In genomic region chr5:125140832-125141524, GRCm38 (mm10) we compare ENCODE assay signal across 8 mouse cellular contexts. TPM values are rescaled to one million over a fixed set of nuclear protein-coding genes. Genes with fewer than 3 reads are reported as not detected.
A peak's percentile ranks its signal among the peaks of the same experiment; 100 is the strongest.
DNase-seq lines count a peak whose midpoint lies in the region; ATAC-seq and TF ChIP-seq lines count a peak whose summit lies in the region.

No protein-coding gene starts in this region.

- H3K4me3 ChIP-seq in hindbrain, postnatal 0 days (ENCODE audit: low read length), result peak overlapping the region; percentile 21
- peak overlapping the region; percentile 54 for H3K4me3 ChIP-seq in left cerebral cortex, adult 2 months

- no peak for TF ChIP-seq CTCF in hindbrain, postnatal 0 days (IDR thresholded peaks at IDR 0.05; ENCODE audit: low read depth)
- TF ChIP-seq CTCF in left cerebral cortex, adult 2 months (IDR thresholded peaks at IDR 0.05), result no peak; the same call in 1 of the 2 replicates

- peak; percentile 100 for DNase-seq in adipocyte (ENCODE audit: low spot score)
- DNase-seq in gastrocnemius, adult 8-10 months (ENCODE audit: low spot score in 2 of 2), result peak; percentile 99
- DNase-seq in hindbrain, postnatal 0 days (ENCODE audit: low spot score), result peak; percentile 100
- DNase-seq in left cerebral cortex, adult 2 months (ENCODE audit: extremely low spot score in 1 of 2, low spot score in 2 of 2), result peak; percentile 97
- peak; percentile 99 to 100 for DNase-seq in lung, postnatal 4 days
- DNase-seq in retina, postnatal 7 days (ENCODE audit: low read depth, low spot score), result peak; percentile 99

- intact Hi-C loops in left cerebral cortex, adult 2 months (cut with DNase I), result loop anchor here (2.0 kb wide), 2 partner anchors 28 to 36 kb away; no protein-coding TSS in a partner anchor

- H3K27ac ChIP-seq in hindbrain, postnatal 0 days, result peak overlapping the region; percentile 92
- H3K27ac ChIP-seq in left cerebral cortex, adult 2 months, result peak overlapping the region; percentile 98

- ATAC-seq in common myeloid progenitor, adult 5-6 weeks (replicated peaks; ENCODE audit: low read depth, poor library complexity, severe bottlenecking), result peak; percentile 64
- ATAC-seq in hindbrain, postnatal 0 days, result peak; percentile 89
- ATAC-seq in activated CD4-positive, CD25-positive, alpha-beta regulatory T cell, adult 4 months, result no peak

- 6% methylated on average over 27 of the region's 27 CpGs for WGBS in hindbrain, postnatal 0 days

- H3K9ac ChIP-seq in hindbrain, postnatal 0 days (replicated peaks; ENCODE audit: low read length), result peak overlapping the region; percentile 35

- H3K36me3 ChIP-seq in hindbrain, postnatal 0 days (ENCODE audit: insufficient read depth, low read length), result no peaks in the 10 kb centered on the region

- no peaks in the 10 kb centered on the region for H3K27me3 ChIP-seq in hindbrain, postnatal 0 days (ENCODE audit: insufficient read depth, low read length)

- peaks cover 50% of the 10 kb centered on the region for H3K4me1 ChIP-seq in hindbrain, postnatal 0 days (ENCODE audit: insufficient read depth, low read length)

- H3K4me2 ChIP-seq in hindbrain, postnatal 0 days (ENCODE audit: low read depth, low read length), result peak overlapping the region; percentile 54

- no peaks in the 10 kb centered on the region for H3K9me3 ChIP-seq in hindbrain, postnatal 0 days (ENCODE audit: low read length)

RNA-seq across cellular contexts. Expression of gene Ncor2, which starts 38.0 kb away (rescaled TPM):
- total RNA-seq in common myeloid progenitor, adult 5-6 weeks (2017), result 9.7 and 16.9 TPM in 2 replicates
- total RNA-seq in gastrocnemius, adult 8-10 months (2022), result 100 to 1,000 TPM in 1 of 4 experiments, 10 to 100 TPM in 3; 93.5 to 117 (median 97.9) TPM
- total RNA-seq in hindbrain, postnatal 0 days (2014; rRNA removed), result 35.4 and 37.5 TPM in 2 replicates
- 20.9 and 22.7 TPM in 2 replicates for polyA plus RNA-seq in hindbrain, postnatal 0 days (2015; fragmentation: Nextera tagmentation; extraction: Ambion mirVana)
- 100 to 1,000 TPM; 228 to 270 TPM for total RNA-seq in left cerebral cortex, adult 2 months (2021)
- polyA plus RNA-seq in activated CD4-positive, CD25-positive, alpha-beta regulatory T cell, adult 4 months (2017; shearing (Covaris generic)), result 1 to 10 TPM; 2.9 to 8.0 TPM
